Mouse (Mus musculus) midbrain, embryonic 16.5 days (tissue): ENCODE measurements around the gene Tmem131l. TPM values are rescaled to one million over a fixed set of nuclear protein-coding genes. Genes with fewer than 3 reads are reported as not detected.

Experiments used
- ATAC-seq: fragments of 200-750 bp; cut with Nextera tagmentation; 2 replicates; pipeline ENCODE4 v1.8.0; 2017; ENCODE audit warnings: moderate TSS enrichment
- H3K27ac ChIP-seq: fragments of 300-500 bp; sonication (generic); 2 replicates; pipeline ENCODE4 v1.5.1; 2014; ENCODE audit warnings: mild to moderate bottlenecking, low read length, mixed read lengths
- H3K27me3 ChIP-seq: fragments of 300-500 bp; sonication (generic); 2 replicates; pipeline ENCODE4 v1.6.1; 2014; ENCODE audit warnings: low read depth, low read length, mixed read lengths; ENCODE audit not compliant: control insufficient read depth, insufficient read depth
- H3K36me3 ChIP-seq: fragments of 300-500 bp; sonication (generic); 2 replicates; pipeline ENCODE4 v1.6.1; 2014; ENCODE audit warnings: mild to moderate bottlenecking, low read length, moderate library complexity, mixed read lengths; ENCODE audit not compliant: control insufficient read depth, insufficient read depth
- H3K4me1 ChIP-seq: fragments of 300-500 bp; sonication (generic); 2 replicates; pipeline ENCODE4 v1.6.1; 2014; ENCODE audit warnings: mild to moderate bottlenecking, low read length, mixed read lengths; ENCODE audit not compliant: control insufficient read depth, insufficient read depth
- H3K4me2 ChIP-seq: fragments of 300-500 bp; sonication (generic); 2 replicates; pipeline ENCODE4 v1.6.1; 2014; ENCODE audit warnings: mild to moderate bottlenecking, low read length, mixed read lengths
- H3K4me3 ChIP-seq: fragments of 300-500 bp; sonication (generic); 2 replicates; pipeline ENCODE4 v1.5.1; 2014; ENCODE audit warnings: low read depth, mild to moderate bottlenecking, low read length, moderate library complexity, mixed read lengths
- H3K9ac ChIP-seq: fragments of 300-500 bp; sonication (generic); 2 replicates; pipeline ENCODE4 v1.6.1; 2014; ENCODE audit warnings: low read depth, low read length, mixed read lengths
- H3K9me3 ChIP-seq: fragments of 300-500 bp; sonication (generic); replicated peaks from 2 replicates; pipeline ENCODE4 v1.6.1; 2014; ENCODE audit warnings: mild to moderate bottlenecking, low read length, mixed read lengths; ENCODE audit not compliant: control insufficient read depth, poor library complexity, severe bottlenecking
- WGBS: fragments of 180-500 bp; shearing (Covaris S2); extraction: QIAGEN DNeasy Blood & Tissue Kit; methylation state at CpG from one replicate; pipeline ENCODE4 v1.1.7; 2014; 5-methylcytosine and 5-hydroxymethylcytosine counted together
- polyA plus RNA-seq: library from polyadenylated mRNA; unstranded; fragments of >200 nt; fragmentation: Nextera tagmentation; extraction: Ambion mirVana; gene quantifications from 2 replicates; pipeline ENCODE4 v1.2.1, GENCODE M21; 2015

Gene Tmem131l
- polyA plus RNA-seq, 1 experiment from 2014 or later: 53.8 TPM

GRCm38 (mm10) chr3:84037536-84037935, 2.4 kb downstream of the Tmem131l start:
- H3K9me3 ChIP-seq: no peaks in the 10 kb centered on the region
- H3K27me3 ChIP-seq: no peaks in the 10 kb centered on the region
- 0 out of 2 replicates have a peak overlapping the region, but pooled peaks have one; percentile 7 for H3K9ac ChIP-seq
- no peak overlapping the region for H3K27ac ChIP-seq
- WGBS: 88% methylated on average over 3 of the region's 3 CpGs
- H3K4me1 ChIP-seq: peaks cover 40% of the 10 kb centered on the region
- ATAC-seq: no peak
- peak overlapping the region; percentile 90 for H3K4me2 ChIP-seq
- no peaks in the 10 kb centered on the region for H3K36me3 ChIP-seq
- peak overlapping the region; percentile 97 for H3K4me3 ChIP-seq

DNA sequence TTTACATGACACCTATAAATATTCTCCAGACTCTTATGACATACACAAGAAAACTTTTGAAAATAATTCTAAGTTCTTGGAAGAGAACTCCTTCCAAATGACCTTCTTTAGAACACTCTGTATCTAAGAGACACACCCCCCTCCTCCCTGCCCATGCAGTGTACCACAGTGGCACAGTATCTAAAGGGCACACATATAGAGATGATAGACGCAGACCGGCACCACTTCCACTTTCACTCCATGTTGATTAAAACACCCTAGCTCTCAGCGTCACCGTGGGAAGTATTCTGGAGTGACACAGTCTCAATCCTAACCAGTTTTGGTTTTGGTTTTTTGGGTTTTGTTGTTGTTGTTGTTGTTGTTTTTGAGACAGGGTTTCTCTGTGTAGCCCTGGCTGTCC, 3.1 kb downstream of the Tmem131l start:
- no peak for ATAC-seq
- 95% methylated on average over 4 of the region's 4 CpGs for WGBS
- Histone ChIP-seq H3K36me3 (no peaks in the 10 kb centered on the region), H3K9ac (no peak overlapping the region), H3K27ac (no peak overlapping the region), H3K4me3 (no peak overlapping the region), H3K4me2 (no peak overlapping the region), H3K9me3 (no peaks in the 10 kb centered on the region), H3K4me1 (peaks cover 40% of the 10 kb centered on the region), H3K27me3 (no peaks in the 10 kb centered on the region)

DNA sequence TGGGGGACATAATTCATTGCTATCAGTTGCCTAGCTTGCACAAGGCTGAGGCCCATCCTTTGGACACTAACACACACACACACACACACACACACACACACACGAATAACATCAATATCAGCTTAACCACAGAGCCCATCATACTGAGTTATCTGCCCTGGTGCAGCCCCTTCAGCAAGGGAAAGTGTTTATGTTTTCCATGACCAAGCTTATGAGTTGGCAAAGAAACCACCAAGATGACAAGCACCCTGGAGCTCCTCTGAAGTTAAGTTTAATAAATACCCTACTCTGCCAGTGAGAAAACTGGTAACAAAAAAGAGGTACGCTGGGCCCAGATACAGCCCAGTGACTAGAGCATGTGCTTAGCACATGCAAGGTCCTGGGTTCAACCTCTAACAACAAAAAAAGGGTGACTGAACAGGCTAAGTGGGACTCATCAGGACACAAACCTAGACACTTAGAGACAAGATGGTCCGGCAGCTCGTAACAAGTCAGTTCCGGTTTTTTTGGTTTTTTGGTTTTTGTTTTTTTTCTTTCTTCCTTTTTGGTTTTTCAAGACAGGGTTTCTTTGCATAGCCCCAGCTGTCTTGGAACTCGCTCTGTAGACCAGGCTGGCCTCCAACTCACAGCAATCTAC, 4.1 kb downstream of the Tmem131l start:
- Histone ChIP-seq H3K4me3 (no peak overlapping the region), H3K9ac (no peak overlapping the region), H3K9me3 (no peaks in the 10 kb centered on the region), H3K27ac (no peak overlapping the region), H3K27me3 (no peaks in the 10 kb centered on the region), H3K36me3 (no peaks in the 10 kb centered on the region), H3K4me2 (no peak overlapping the region), H3K4me1 (peaks cover 39% of the 10 kb centered on the region)
- 89% methylated on average over 6 of the region's 6 CpGs for WGBS
- no peak for ATAC-seq

DNA sequence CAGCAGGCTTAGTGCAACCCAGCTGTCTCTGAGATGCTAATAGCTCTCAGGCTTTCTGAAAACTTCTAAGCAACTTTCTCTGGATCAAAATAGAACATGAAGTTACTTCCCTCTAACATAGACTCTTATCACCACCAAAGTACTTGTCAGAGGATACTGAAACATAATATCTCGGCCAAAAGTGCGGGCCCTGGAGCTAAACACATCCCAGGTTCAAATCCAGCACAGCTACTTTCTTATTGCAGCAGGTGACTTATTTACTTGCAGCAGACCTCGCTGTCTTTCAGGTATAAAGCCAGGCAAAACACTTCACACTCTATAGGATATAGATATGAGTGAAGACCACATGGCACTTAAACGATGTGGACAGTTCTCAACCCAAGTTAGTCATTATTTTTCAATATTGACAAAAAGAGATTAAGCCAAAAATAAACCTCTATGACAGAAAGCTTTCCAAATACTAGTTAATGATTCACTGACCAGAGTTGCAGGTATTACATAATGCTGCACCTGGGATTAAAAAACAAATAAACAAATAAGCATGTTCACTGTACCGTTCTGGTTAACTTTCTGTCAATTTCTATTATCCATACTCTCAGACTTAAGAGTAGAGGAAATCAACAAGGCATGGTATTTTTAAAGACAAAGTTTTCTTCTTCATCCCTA, 5.7 kb downstream of the Tmem131l start:
- 88% methylated on average over 5 of the region's 5 CpGs for WGBS
- Histone ChIP-seq H3K4me3 (no peak overlapping the region), H3K4me1 (peaks cover 36% of the 10 kb centered on the region), H3K9ac (no peak overlapping the region), H3K36me3 (no peaks in the 10 kb centered on the region), H3K27ac (no peak overlapping the region), H3K9me3 (no peaks in the 10 kb centered on the region), H3K4me2 (no peak overlapping the region), H3K27me3 (no peaks in the 10 kb centered on the region)
- no peak for ATAC-seq

DNA sequence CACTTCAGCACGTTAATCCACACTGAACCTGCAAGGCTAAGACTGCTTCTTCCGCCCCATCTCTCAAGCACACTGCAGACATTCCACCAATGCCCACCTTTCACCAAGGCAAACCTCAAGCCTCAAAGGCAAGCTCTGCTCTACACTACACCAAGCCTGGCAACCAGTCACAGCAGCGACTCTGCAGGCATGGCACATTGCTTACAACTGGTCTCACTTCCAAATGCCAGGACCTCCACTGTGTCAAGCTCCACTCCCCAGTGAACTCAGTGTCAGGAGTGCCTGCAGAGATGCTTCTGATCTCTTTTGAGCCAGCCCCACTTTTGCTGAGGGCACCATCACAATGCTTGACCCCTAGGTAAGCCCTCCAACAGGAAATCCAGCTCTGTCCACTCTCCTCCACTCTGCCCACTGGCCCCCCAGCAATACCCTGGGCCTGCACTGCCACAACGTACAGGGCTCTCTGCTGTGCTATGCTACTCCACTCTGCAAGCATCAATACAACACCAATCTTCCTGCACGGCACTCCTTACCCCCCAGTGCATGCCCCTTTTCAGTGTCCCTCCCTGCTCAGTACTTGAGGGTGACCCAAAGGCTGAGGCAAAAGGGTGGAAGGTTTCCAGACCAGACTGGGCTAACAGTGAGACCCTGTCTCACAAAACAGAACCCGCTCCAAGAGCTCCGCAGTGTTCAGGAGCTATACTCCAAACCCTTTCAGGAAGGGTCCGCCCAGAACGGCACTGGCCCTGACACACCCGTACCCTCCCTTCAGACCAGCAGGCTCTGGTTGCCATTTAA, 6.8 kb downstream of the Tmem131l start:
- H3K27ac ChIP-seq: no peak overlapping the region
- H3K4me1 ChIP-seq: peaks cover 34% of the 10 kb centered on the region
- H3K9ac ChIP-seq: no peak overlapping the region
- no peaks in the 10 kb centered on the region for H3K27me3 ChIP-seq
- H3K9me3 ChIP-seq: no peaks in the 10 kb centered on the region
- no peaks in the 10 kb centered on the region for H3K36me3 ChIP-seq
- H3K4me2 ChIP-seq: no peak overlapping the region
- 74% methylated on average over 10 of the region's 10 CpGs for WGBS
- ATAC-seq: 0 out of 2 replicates have a peak, but pooled peaks have one; percentile 25
- H3K4me3 ChIP-seq: no peak overlapping the region

DNA sequence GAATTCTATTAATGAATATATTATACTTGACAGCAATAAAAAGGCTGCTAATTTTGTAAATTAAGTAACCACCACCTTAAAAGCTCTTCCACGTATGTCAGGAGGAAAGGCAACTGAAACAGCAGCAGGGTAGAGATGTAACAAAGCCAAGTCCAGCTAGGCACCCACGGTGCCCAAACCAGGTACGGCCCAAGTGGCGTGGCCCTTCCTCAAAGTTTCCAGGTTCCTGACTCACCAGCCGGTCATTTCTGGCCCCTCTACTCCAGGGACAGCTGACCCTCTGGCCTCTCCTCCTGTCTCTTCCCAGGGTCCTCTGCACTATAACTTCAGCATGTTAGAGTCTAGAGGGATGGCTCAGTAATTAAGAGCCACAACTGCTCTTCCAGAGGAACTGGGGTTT, 7.6 kb downstream of the Tmem131l start:
- Histone ChIP-seq H3K4me3 (no peak overlapping the region), H3K27me3 (no peaks in the 10 kb centered on the region), H3K36me3 (no peaks in the 10 kb centered on the region), H3K27ac (no peak overlapping the region), H3K9ac (no peak overlapping the region), H3K9me3 (no peaks in the 10 kb centered on the region), H3K4me1 (peaks cover 27% of the 10 kb centered on the region), H3K4me2 (no peak overlapping the region)
- 91% methylated on average over 5 of the region's 5 CpGs for WGBS
- no peak for ATAC-seq

- H3K4me1 ChIP-seq: peaks cover 22% of the 10 kb centered on the region
- H3K4me3 ChIP-seq: no peak overlapping the region
- H3K36me3 ChIP-seq: no peaks in the 10 kb centered on the region
- no peak overlapping the region for H3K9ac ChIP-seq
- no peaks in the 10 kb centered on the region for H3K27me3 ChIP-seq
- H3K9me3 ChIP-seq: no peaks in the 10 kb centered on the region
- 88% methylated on average over 3 of the region's 3 CpGs for WGBS
- no peak for ATAC-seq
- H3K4me2 ChIP-seq: no peak overlapping the region
- no peak overlapping the region for H3K27ac ChIP-seq
These were observed 8.8 kb downstream of the Tmem131l start for GRCm38 (mm10) chr3:84031216-84031615.

GRCm38 (mm10) chr3:84028968-84029367, 11.0 kb downstream of the Tmem131l start:
- Histone ChIP-seq H3K27me3 (no peaks in the 10 kb centered on the region), H3K36me3 (no peaks in the 10 kb centered on the region), H3K9me3 (no peaks in the 10 kb centered on the region), H3K4me1 (peaks cover 9% of the 10 kb centered on the region), H3K4me2 (no peak overlapping the region), H3K27ac (no peak overlapping the region), H3K9ac (no peak overlapping the region), H3K4me3 (no peak overlapping the region)
- WGBS: 83% methylated on average over 4 of the region's 4 CpGs
- ATAC-seq: no peak

DNA sequence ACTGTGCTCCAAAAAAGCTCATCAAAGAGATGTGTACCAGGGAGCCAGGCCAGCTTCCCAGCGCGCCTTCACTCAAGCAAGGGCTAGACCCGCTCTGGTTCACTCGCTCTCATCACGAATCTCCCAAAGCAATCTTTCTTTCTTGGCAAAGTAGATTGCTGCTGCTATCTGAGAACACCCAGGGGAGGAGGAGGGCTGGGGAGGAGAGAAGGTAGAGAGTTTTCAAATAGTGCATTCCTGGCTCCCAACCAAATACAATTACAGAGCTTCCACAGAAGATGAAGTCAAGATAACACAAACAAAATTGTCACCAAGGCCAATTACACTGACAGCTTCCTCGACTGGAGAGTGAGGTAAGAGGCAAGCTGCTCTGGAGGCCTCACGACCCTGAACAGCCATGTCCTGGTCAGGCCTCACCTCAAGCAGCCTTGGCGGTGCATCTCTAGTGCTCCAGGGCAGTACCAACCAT, 12.2 kb downstream of the Tmem131l start:
- H3K27ac ChIP-seq: no peak overlapping the region
- no peaks in the 10 kb centered on the region for H3K36me3 ChIP-seq
- no peak overlapping the region for H3K9ac ChIP-seq
- no peak for ATAC-seq
- H3K27me3 ChIP-seq: no peaks in the 10 kb centered on the region
- no peak overlapping the region for H3K4me2 ChIP-seq
- H3K4me1 ChIP-seq: peaks cover 12% of the 10 kb centered on the region
- H3K4me3 ChIP-seq: no peak overlapping the region
- WGBS: 83% methylated on average over 8 of the region's 8 CpGs
- H3K9me3 ChIP-seq: no peaks in the 10 kb centered on the region
